Mouse (Mus musculus) kidney, adult 18-20 months (tissue): ENCODE data around the gene Snapc4.

Experiments
- DNase-seq: peaks from one replicate; pipeline ENCODE4 v3.0.0; 2021

The Snapc4 gene

GRCm38 (mm10) chr2:26312812-26313211, 67.6 kb downstream of the Snapc4 start:
- no peak for DNase-seq
